Mouse (Mus musculus): ENCODE measurements around the gene Ddrgk1.

The Ddrgk1 gene

DNA sequence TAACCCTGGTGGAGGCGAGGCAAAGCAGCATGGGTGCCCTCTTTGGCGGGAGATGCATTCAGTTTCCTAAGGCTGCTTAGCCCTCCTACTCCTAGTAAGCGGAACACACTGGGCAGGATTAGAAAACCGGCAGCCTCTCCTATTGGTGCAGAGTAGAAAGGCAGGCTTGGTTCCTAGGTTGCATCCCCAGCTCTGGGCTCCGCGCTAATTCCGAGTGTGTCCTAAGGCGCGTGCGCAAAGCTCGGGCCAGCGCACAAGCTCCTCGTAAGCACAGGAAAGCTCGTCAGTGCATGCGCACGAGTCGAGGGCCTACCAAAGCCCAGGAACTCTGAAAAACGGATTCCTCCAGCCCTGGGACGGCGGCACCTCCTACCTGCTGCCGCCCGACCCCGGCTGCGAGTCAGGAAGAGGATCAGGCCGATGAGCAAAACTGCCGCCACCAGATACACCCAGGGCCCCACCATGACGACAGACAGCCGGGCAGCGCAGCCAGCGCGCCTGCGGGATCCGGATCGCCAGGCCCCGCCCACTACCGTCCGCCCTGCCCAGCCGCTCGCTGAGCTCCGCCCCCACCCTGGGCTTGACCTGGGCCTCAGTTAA is at the start of gene Ddrgk1:
Ddrgk1 (minus strand) TSS at position 558 of the 600 bp plus-strand sequence.
- DNase-seq (ENCODE audit: low spot score), result peak; percentile 91

DNA sequence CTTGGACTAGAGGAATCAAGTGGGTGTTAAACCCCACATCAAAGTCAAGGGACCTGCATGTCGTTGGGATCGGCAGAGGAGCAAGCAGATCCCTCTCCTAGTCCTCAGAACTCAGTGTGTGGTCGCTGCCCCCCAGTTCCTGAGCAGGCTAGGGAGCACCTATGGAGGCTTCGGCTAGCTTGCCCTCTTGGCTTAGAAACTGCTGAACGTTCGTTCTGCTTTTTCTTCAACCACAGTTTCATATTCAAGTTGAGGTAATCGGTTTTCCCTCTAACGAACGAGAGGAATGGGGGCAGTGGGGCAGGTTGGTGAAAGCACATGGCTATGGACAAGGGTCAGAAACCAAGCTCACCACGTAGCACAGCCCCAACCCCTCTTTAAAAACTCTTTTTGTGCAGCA is 42.6 kb upstream of the Ddrgk1 start:
- no peak for DNase-seq (ENCODE audit: low spot score)

DNA sequence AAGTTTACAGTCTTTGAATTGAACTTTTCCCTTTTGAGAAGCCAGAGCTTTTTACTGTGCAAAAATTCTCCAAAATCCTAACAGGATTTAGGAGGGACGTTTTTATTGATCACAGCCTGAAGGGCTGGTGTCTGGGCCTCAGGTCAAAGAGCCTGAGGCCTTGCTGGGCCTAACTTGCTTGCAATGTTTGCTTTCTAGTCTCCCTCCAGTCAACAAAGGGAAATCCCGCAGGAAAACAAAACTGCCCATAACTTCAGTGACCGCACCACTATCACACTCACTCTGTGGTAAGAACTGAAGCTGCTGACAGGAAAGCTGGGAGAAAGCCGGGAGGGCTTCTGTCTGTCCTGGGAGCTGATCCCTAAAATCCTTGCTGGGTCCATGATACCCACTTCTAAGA is 42.1 kb upstream of the Ddrgk1 start:
- no peak for DNase-seq (ENCODE audit: low spot score)

DNA sequence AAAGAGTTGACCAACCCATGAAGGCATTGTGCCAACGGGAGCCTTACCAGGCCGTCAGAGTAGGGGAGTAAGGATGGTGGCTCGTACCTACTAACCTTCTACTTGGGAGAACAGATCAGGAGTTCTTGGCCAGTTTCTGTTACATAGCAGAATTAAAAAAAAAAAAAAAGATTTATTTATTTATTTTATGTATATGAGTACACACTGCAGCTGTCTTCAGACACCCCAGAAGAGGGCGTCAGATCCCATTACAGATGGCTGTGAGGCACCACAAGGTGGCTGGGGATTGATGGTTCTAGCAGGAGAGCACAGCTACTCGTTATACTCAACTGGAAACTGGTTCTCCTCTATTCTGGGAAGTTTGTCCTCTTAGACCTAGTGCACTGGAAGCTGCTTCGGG is 40.7 kb upstream of the Ddrgk1 start:
- no peak for DNase-seq (ENCODE audit: low spot score)

DNA sequence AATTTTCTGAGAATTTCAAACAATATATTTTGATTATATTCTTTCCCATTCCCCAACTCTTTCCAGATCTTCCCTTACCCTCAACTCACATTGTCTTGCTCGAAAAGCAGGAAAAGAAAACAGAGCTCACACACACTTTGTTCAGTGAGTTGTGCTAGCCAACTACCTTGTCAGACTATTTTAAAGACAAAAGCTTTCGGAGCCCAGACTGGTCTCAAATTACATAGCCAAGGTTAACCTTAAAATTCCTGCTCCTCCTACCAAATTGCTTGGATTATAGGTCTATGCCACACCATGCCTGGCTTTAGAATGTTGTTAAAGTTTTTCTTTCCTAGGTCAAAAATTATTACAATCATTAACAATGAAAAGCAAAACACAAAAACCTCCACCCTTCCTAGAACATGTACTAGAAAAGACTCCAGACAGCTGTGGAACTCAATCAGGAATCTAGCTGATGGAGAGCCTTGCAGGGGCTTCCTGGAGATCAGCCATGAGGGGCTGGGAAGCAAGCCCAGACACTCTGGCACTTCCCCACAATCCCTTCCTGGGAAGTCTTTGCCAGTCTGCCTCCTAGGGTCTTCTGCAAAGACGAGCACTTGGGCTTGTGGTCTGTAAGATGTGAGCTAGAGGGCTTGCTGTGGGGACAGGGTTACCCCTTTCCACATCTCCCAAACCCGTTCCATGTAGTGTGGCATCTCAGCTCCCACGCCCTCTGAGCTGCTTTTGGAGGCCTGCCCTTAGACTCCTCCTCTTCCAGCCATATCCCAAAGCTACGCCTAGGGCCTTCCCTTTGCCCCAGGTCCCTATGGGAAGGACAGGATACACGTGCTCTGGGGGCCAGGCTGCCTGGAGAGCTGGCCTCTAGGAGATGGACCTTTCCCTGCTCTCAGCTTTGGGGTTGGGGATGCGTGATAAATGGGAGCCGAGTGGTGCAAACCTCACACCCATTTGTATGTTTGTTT is 39.9 kb upstream of the Ddrgk1 start:
- DNase-seq (ENCODE audit: low spot score), result no peak

DNA sequence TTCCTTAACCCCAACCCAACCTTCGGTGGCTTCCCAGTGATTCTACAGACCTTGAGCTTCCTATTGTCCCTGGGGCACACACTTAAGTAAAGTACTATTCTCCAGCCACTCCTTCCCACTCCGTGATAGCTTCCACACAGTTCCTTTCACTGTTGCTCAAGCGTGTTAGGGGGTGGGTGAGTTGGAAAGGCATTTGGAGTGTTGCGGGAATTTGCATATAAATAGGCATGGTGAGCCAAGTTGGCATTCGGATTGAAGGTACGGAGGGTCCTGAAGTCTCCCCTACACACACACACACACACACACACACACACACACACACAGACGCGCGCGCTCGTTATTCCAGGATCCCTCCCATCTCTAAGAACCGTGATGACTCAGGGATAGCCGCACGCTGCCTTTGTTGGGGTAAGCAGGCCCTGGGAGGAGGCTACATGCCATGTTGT is 33.4 kb upstream of the Ddrgk1 start:
- DNase-seq (ENCODE audit: low spot score), result no peak

DNA sequence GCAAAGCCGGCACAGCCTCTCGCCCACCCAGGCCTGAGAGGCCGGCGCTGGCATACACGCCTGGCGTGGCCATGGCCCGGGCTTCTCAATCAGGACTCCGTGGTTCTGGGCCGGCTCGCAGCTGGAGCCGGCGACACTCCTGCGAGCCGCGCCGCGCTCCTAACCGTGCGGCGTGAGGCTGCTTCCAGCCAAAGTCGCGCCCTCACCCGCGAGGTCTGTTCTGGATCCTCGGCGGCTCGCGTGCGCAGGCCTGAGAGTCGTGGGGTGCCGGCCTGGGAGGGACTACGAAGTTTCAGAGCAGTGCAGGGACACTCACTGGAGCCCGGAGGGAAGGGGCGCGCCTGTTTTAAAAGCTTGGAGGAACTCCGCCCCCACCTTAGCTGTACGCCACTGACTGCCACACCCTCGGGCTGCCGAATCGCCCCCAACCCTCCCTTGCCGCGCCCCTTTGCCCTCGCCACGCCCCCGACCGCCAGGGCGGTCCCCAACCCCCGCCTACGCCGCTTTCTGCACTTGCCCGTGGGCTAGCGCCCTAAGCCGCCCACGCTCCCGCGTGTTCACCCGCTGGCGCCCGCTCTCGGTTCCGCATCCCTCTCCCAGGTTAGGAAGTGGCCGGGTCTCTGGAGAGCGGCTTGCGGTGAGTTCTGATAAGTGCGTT is 32.8 kb upstream of the Ddrgk1 start, which contains the start of gene Slc4a11:
Slc4a11 (minus strand) TSS at position 367 of the 658 bp plus-strand sequence.
- peak; percentile 59 for DNase-seq (ENCODE audit: low spot score)

DNA sequence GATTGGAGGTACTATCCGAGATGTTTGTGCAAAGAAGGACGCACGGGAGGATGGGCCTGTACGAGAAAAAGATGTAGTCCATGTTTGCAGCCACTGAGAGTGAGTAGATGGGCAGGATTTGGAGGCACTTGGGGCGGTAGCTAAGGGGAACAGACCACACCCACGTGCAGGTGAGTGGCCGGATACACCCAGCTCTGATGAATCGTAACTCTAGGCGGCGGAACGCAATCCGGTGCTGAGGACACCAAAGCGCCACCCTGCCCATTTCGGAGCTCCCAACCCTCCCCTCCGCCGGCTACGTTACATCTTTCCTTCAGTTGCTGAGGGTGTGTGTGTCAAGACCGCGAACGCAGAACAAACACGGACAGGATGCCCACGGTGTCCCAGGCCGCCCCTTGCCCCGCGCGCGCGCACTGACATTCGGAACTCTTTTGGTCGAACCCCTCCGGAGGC is 32.3 kb upstream of the Ddrgk1 start:
- peak; percentile 25 for DNase-seq (ENCODE audit: low spot score)

DNA sequence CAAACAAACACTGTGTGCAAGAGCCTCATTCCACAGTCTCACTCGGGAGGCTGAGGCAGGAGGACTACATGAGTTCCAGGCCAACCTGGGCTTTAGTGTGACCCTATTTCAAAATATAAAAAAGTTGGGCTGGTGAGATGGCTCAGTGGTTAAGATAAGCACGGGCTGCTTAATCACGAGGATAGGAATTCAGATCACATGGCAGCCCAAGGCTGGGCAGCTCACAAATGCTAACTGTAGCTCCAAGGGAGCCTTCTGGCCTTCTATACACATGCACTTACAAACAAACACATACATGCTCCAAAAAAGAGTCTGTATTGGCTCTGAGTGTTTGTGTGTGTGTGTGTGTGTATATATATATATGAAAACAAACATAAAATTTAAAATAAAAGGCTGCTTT is 29.1 kb upstream of the Ddrgk1 start:
- DNase-seq (ENCODE audit: low spot score), result no peak

DNA sequence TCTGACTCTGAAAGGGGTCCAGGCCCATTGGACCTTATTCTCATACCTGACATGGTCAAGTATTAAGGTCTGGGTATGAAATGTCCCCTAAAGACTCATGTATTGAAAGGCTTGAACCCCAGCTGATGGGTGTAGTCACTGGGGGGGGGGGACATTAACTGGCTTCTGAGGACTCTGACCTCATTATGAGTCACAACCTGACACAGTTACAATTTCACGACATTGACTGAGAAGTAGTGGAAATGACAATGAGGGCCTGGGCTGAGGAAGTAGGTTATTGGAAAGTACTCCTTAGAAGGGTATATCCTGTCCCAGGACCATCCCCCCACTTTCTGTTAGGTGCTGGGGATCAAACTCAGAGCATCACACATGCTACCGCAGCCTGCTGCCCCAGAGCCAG is 24.6 kb upstream of the Ddrgk1 start:
- no peak for DNase-seq (ENCODE audit: low spot score)

DNA sequence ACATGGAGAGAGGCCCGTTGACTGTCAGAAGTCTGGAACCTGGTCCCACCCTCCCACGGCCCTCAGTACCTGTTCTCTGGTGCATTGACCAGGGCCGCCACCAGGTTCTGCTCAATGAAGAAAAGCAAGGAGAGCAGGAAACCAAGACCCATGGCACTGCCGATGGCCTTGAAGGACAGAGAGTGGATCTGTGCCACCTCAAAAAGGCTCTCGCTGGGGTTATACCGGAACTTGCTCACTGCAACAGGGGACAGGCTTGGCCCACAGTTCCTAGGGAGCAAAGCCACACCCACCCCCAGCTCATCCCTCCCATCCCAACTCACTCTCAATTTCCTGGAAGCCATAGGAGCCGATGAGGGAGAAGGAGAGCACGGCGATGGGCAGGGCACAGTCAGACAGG is 21.0 kb upstream of the Ddrgk1 start:
- no peak for DNase-seq (ENCODE audit: low spot score)

DNA sequence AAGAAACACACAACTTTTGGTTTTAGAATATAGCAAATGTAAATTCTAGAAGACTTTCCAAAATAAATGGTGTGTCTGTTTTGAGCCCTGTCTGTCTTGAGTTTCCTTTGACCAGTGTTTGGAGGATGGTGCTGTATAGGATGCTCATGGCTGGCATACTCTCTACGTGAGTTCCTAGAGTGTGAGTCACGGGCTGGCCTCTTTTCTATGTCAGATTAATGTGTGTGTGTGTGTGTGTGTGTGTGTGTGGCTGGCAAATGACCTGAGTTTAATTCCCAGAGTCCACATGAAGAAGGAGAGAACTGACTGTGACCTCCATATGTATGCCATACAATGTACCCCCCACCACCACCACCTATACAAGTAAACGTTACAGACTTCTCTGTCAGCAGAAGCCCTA is 17.1 kb upstream of the Ddrgk1 start:
- DNase-seq (ENCODE audit: low spot score), result no peak

DNA sequence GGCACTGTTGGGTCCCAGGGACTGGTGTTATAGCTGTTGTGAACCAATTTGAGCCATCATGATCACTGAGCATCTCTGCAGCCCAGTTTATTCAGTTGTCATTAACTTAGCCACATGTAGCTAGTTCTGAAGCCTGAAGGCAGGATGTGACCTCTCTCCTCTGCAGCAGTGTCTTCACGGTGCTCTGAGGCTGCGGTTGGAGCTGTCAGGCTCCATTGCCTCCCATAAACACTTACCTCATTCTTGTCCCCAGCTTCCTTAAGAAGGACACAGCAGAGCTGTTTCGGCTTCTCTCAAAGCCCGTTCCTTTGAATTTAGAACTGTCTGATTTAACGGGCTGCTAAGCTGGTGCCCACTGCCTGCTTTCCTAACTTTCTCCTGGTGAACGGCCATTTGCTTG is 15.4 kb upstream of the Ddrgk1 start:
- no peak for DNase-seq (ENCODE audit: low spot score)

DNA sequence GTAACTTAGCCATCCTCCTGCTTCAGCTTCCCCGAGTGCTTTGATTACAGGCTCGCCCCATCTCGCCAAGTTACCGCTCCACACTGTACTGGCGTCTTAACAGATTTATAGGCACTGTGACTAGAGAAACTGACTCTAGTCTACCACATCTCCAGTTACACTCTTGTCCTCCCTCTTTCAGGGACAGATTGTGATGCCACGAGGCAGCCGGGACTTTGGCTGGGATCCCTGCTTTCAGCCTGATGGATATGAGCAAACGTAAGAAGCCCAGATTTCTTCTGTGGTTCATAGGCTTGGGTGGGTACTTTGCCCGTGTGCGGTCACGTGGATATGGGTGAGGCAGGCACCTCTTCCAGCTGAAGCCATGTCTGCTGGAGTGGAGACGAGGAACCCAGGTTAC is 14.7 kb upstream of the Ddrgk1 start:
- no peak for DNase-seq (ENCODE audit: low spot score)

DNA sequence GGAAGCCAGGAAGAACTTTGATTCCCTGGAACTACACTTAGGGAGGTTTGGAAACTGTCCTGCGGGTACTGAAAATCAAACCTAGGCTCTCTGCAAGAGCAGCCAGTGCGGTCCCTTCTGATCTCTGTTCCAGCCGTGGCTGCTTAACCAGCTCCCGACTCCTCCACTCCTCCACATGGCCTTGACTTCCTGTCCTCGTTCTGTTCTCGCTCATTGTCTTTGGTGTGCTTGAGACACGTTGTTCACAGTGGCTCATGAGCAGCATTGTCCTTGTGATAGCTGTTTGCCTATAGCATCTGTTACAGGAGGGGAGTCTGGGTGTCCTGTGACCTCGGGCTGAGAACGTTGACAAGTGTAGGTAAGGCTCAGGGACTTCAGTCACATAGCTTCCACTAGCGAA is 12.8 kb upstream of the Ddrgk1 start:
- no peak for DNase-seq (ENCODE audit: low spot score)

DNA sequence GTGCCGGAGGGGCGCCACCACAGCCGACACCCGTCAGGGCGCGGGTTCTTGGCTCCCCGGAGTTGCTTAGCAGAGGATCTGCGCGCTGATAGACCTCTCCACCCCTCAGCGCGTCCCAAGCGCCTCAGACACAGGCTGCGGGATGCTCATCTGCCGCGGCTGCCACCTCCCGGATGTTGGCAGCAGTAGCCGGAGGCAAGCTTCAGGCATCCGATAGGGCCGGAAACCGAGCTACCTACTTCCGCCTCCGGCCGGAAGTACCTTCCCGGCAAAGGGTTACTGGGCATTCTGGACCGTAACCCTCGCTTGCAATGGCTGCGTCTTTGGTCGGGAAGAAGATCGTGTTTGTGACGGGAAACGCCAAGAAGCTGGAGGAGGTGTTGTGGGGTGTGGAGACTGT is 3.1 kb upstream of the Ddrgk1 start, which contains the start of gene Itpa:
Itpa (plus strand) TSS at position 52 of the 400 bp plus-strand sequence.
- peak; percentile 84 for DNase-seq (ENCODE audit: low spot score)

DNA sequence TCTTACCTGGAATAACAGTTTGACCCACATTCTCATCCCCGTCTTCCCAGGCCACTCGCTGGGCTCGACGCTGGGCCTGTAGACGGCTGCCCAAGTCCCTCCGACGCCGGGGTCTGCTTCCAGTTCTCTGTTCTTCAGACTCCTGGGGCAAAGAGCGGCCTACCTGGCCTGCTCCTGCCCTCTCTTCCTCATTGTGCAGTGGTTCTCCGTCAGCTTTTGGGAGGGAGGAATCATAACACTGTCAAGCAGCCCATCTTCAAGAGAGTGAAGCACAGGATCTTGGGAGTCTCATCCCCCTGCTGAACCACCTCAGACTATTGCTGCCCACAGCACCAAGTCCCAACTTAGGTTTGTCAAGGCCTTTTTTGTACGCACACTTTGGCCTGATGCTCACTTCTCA is 1.1 kb downstream of the Ddrgk1 start:
- no peak for DNase-seq (ENCODE audit: low spot score)

DNA sequence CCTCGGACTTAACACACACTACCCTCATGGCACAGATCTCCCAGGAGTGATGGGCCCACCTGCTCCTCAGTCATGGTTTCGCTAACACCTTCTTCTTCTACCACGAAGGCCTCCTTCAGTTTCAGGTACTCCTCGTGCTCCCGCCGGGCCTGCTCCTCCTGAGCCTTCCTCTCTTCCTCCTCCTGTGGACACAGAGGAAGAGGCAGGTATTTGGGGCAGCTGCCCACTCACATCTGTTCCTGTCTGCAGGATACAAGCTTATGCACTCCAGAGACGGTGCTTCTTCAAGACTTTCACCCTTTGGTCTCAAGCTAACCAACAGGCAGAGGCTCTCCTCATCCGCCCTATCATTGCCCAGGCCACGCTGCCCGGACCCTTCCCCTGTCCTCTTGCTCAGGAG is 5.9 kb downstream of the Ddrgk1 start:
- no peak for DNase-seq (ENCODE audit: low spot score)

DNA sequence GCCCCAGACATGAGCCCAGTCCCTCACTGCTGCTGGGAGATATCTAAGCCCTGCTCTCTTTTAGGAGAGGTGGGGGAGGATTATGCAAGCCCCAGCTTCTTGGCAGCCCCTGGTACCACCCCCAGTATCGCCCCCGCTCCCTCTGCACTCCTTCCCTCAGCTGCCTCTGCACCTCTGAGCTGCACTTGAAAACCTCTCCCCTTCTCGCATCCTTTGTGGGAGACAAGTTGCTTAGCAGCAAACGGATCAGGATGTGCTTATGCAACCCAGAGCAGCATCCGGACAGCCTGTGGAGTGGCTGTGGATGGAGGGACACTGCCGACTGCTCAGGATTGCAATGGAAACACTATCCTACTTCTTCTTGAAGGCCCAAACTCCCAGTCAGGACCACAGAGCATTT is 6.9 kb downstream of the Ddrgk1 start:
- DNase-seq (ENCODE audit: low spot score), result no peak

DNA sequence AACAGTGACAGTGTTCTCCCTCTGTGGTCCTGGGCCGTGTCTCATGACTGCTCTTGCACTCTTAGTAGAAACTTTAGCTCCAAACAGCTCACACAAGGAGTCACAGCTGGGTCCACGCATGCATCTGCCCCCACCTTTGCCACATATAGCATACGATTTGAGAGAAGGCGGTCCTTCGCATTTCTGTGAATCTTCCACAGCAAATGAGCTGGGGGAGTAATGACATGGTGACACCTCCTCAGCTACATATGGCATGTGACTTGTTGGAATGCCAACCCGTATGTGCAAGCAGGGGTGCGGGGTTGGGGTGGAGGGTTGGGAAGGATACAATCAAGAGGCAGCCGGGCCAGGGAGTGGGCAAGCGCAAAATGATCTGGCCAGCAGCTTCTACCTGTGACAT is 7.9 kb downstream of the Ddrgk1 start:
- no peak for DNase-seq (ENCODE audit: low spot score)

DNA sequence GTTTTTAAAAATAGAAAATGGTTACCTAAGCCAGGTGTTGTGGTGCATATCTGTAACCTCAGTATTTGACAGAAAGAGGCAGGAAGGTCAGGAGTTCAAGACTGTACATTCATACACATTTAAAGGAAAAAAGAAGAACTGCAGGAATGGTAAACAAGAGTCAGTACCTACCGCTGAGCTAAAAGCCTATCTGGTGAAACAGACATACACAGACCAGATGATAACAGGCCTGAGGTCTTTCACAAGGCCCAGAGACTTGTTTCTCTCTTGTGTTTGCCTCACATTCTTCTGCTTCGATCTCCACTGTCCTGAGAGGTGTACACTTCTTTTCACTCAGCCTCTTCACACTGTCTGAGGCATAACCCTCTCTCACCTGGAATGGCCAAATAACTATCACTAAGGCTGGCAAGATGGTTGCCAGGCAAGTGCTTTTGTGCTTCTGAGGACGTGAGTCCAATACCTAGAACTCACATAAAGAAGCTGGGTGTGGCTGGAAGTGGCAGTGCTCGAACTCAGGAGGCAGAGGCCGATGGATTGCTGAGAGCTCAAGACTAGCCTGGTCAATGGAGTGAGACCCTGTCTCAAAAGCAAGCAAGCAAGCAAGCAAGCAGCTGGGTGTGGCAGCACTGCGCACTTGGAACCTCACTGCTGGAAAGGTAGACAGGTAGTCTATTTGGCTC is 8.7 kb downstream of the Ddrgk1 start:
- no peak for DNase-seq (ENCODE audit: low spot score)

DNA sequence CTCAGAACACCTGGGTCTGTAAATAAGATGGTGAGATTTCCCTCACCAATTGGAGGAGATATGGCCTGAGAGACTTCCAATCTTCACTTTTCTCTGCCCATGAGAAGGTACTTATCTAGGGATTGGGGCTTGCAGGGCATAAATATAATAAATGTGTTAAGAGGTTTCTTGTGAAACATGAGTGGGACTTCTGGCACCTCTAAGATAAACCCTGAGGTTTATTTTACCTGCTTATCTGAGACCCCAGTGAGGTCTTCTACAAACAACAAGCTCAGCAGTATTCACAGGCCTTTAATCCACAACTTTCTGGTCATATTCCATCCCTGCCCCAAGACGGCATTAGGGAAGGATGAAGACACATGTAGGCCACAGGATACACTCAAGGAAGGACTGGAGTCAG is 10.7 kb downstream of the Ddrgk1 start:
- no peak for DNase-seq (ENCODE audit: low spot score)

Measured in urinary bladder, postnatal 14 days (tissue).